Mouse (Mus musculus): Measurements from ENCODE around the gene Shb.

- TF ChIP-seq CTCF (IDR thresholded peaks at IDR 0.05; ENCODE audit: control insufficient read depth, insufficient read depth, low read length) (no peak), POLR2A (IDR thresholded peaks at IDR 0.05; ENCODE audit: borderline replicate concordance, control insufficient read depth, low read depth, low read length) (no peak)
Measured at GRCm38 (mm10) chr4:45505191-45505590, 27.1 kb downstream of the Shb start.

Data from bone marrow, adult 2 months (tissue).